In the genomic region with DNA sequence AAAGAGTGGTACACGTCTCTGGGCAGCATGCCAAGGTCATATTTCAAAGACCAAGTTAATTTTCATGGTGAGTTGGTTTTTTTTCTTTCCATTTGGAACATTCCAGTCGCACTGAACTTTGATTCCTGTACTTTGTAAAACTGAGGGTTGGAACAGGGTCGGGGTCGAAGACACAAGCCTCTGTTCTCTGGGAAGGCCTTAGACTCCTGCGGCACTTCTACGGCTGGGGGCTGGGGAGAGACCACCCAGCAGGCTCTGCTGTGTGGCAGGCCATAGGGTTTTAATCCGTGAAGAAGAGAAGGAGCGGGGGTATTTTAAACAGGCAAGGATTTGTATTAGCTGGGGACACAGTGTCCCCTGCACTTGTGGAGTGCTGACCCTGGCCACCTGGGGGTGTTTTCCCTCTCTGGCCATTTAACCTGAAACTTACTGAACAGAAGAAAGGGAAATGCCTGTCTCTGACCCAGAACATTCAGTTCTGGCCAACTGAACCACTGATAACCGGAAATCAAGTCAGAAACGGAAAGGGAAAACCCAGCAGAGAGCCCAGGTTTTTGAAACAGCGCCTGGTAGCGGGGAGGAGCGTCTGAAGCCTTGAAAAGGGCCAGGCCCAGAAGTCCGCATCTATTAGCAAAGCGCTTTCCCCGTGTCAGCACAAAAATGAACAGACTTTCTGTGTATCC, we compare ENCODE assay signal across 11 mouse cellular contexts. TPM values are rescaled to one million over a fixed set of nuclear protein-coding genes. Genes with fewer than 3 reads are reported as not detected.
DNase-seq lines count a peak whose midpoint lies in the region; ATAC-seq and TF ChIP-seq lines count a peak whose summit lies in the region.
"Had no signal": no experiment of that assay in that cellular context is flagged by ENCODE, and none has a peak within 500 bp of the region (broad histone marks: within the 10 kb centered on the region; RNA-seq: fewer than 3 reads in every experiment).

No protein-coding gene starts in this region.

- DNase-seq in adrenal gland, adult 2 months: peak; percentile 30
- no peak for DNase-seq in adrenal gland, postnatal 4 days (ENCODE audit: low spot score in 2 of 2)
- peak; percentile 91 for DNase-seq in midbrain, embryonic 11.5 days (ENCODE audit: low spot score, missing footprints)
- DNase-seq in kidney, postnatal 25 days: peak; percentile 82 to 88
- no peak for DNase-seq in stomach, postnatal 0 days (ENCODE audit: low spot score)
- DNase-seq in spleen, postnatal 14 days (ENCODE audit: low spot score in 2 of 2): no peak
- DNase-seq: liver, embryonic 13.5 days; thymus, postnatal 25 days had no signal

- H3K9me3 ChIP-seq in midbrain, embryonic 11.5 days (ENCODE audit: control insufficient read depth, low read length): no peaks in the 10 kb centered on the region
- no peaks in the 10 kb centered on the region for H3K9me3 ChIP-seq in midbrain, embryonic 16.5 days (replicated peaks; ENCODE audit: control insufficient read depth, low read length, poor library complexity, severe bottlenecking)
- no peaks in the 10 kb centered on the region for H3K9me3 ChIP-seq in stomach, postnatal 0 days (ENCODE audit: control insufficient read depth, low read length)
- H3K9me3 ChIP-seq: heart, embryonic 15.5 days; liver, embryonic 13.5 days had no signal

- H3K4me1 ChIP-seq in midbrain, embryonic 11.5 days (ENCODE audit: control insufficient read depth, insufficient read depth, low read length): peaks cover 14% of the 10 kb centered on the region
- H3K4me1 ChIP-seq in midbrain, embryonic 16.5 days (ENCODE audit: control insufficient read depth, insufficient read depth, low read length): peaks cover 5% of the 10 kb centered on the region; the same call in 1 of the 2 replicates
- no peaks in the 10 kb centered on the region for H3K4me1 ChIP-seq in stomach, postnatal 0 days (replicated peaks; ENCODE audit: control insufficient read depth, insufficient read depth)
- H3K4me1 ChIP-seq: heart, embryonic 15.5 days; liver, embryonic 13.5 days had no signal

- TF ChIP-seq EP300 in stomach, postnatal 0 days (optimal IDR thresholded peaks at IDR 0.05): no peak

- TF ChIP-seq CTCF in stomach, postnatal 0 days (IDR thresholded peaks at IDR 0.05; ENCODE audit: low read depth): peak; percentile 25

- 13% methylated on average over 16 of the region's 16 CpGs for WGBS in midbrain, embryonic 11.5 days
- WGBS in midbrain, embryonic 16.5 days: 12% methylated on average over 16 of the region's 16 CpGs
- WGBS in stomach, postnatal 0 days: 37% methylated on average over 16 of the region's 16 CpGs

- H3K27ac ChIP-seq in midbrain, embryonic 11.5 days (ENCODE audit: low read depth, low read length): no peak overlapping the region
- no peak overlapping the region for H3K27ac ChIP-seq in midbrain, embryonic 16.5 days (ENCODE audit: low read length)
- no peak overlapping the region for H3K27ac ChIP-seq in stomach, postnatal 0 days (replicated peaks)
- H3K27ac ChIP-seq: heart, embryonic 15.5 days; liver, embryonic 13.5 days had no signal

- H3K36me3 ChIP-seq in midbrain, embryonic 11.5 days (ENCODE audit: control insufficient read depth, insufficient read depth, low read length): no peaks in the 10 kb centered on the region
- H3K36me3 ChIP-seq in midbrain, embryonic 16.5 days (ENCODE audit: control insufficient read depth, insufficient read depth, low read length): no peaks in the 10 kb centered on the region
- no peaks in the 10 kb centered on the region for H3K36me3 ChIP-seq in stomach, postnatal 0 days (ENCODE audit: control insufficient read depth, insufficient read depth, low read length)
- H3K36me3 ChIP-seq: heart, embryonic 15.5 days; liver, embryonic 13.5 days had no signal

- peak; percentile 52; the same call in 1 of the 2 replicates for ATAC-seq in midbrain, embryonic 11.5 days (ENCODE audit: low FRiP score)
- no peak for ATAC-seq in midbrain, embryonic 16.5 days
- no peak for ATAC-seq in stomach, postnatal 0 days (ENCODE audit: low FRiP score, low TSS enrichment)
- ATAC-seq in inflammation-experienced regulatory T-cells, adult 6 months: no peak

- no peaks in the 10 kb centered on the region for H3K27me3 ChIP-seq in midbrain, embryonic 11.5 days (ENCODE audit: control insufficient read depth, insufficient read depth, low read length)
- H3K27me3 ChIP-seq in midbrain, embryonic 16.5 days (ENCODE audit: control insufficient read depth, insufficient read depth, low read depth, low read length): no peaks in the 10 kb centered on the region
- H3K27me3 ChIP-seq in stomach, postnatal 0 days (ENCODE audit: control insufficient read depth, insufficient read depth, low read length): no peaks in the 10 kb centered on the region
- H3K27me3 ChIP-seq: heart, embryonic 15.5 days; liver, embryonic 13.5 days had no signal

- H3K9ac ChIP-seq in midbrain, embryonic 11.5 days (ENCODE audit: low read length): no peak overlapping the region
- H3K9ac ChIP-seq in midbrain, embryonic 16.5 days (ENCODE audit: low read depth, low read length): no peak overlapping the region
- H3K9ac ChIP-seq in stomach, postnatal 0 days (ENCODE audit: low read length): no peak overlapping the region
- H3K9ac ChIP-seq: heart, embryonic 15.5 days; liver, embryonic 13.5 days had no signal

- H3K4me3 ChIP-seq in midbrain, embryonic 11.5 days (ENCODE audit: low read depth, low read length): no peak overlapping the region
- H3K4me3 ChIP-seq in midbrain, embryonic 16.5 days (ENCODE audit: low read depth, low read length): no peak overlapping the region
- no peak overlapping the region for H3K4me3 ChIP-seq in stomach, postnatal 0 days (ENCODE audit: low read depth, low read length)
- H3K4me3 ChIP-seq: heart, embryonic 15.5 days; liver, embryonic 13.5 days had no signal

- H3K4me2 ChIP-seq in midbrain, embryonic 11.5 days: 0 out of 2 replicates have a peak overlapping the region, but pooled peaks have one; percentile 1
- no peak overlapping the region for H3K4me2 ChIP-seq in midbrain, embryonic 16.5 days (ENCODE audit: low read length)
- H3K4me2 ChIP-seq in stomach, postnatal 0 days (replicated peaks; ENCODE audit: low read depth): no peak overlapping the region
- H3K4me2 ChIP-seq: heart, embryonic 15.5 days; liver, embryonic 13.5 days had no signal

RNA-seq across cellular contexts. Expression of a gene that starts 42.9 kb away (rescaled TPM):
- total RNA-seq in adrenal gland, adult 2 months (2021): 10 to 100 TPM in 1 of 2 experiments, 1 to 10 TPM in 1; 5.9 to 10.5 TPM
- 4.2 and 5.2 TPM in 2 replicates for polyA plus RNA-seq in adrenal gland, adult 2 months (2012; rRNA removed)
- total RNA-seq in adrenal gland, postnatal 4 days (2021): 10 to 100 TPM; 35.2 to 35.4 TPM
- 272 and 287 TPM in 2 replicates for polyA plus RNA-seq in midbrain, embryonic 11.5 days (2014; fragmentation: Nextera tagmentation; extraction: Ambion mirVana)
- 296 and 334 TPM in 2 replicates for polyA plus RNA-seq in midbrain, embryonic 16.5 days (2015; fragmentation: Nextera tagmentation; extraction: Ambion mirVana)
- polyA plus RNA-seq in stomach, postnatal 0 days (2015; fragmentation: Nextera tagmentation; extraction: Ambion mirVana): 26.0 and 28.7 TPM in 2 replicates
- not detected for polyA plus RNA-seq in inflammation-experienced regulatory T-cells, adult 6 months (2017; shearing (Covaris generic))

Comparison
In these comparisons a context has a peak if more than half of its experiments do, and no peak if none do; other contexts are left out.
1. DNase-seq: peak in adrenal gland, adult 2 months (single experiment), midbrain, embryonic 11.5 days (single experiment) and kidney, postnatal 25 days (2 of 2); none in adrenal gland, postnatal 4 days (0 of 2), stomach, postnatal 0 days (single experiment) and spleen, postnatal 14 days (0 of 2).